Mouse (Mus musculus): ENCODE results near the gene Kdm5b.

- TF ChIP-seq CTCF (IDR thresholded peaks at IDR 0.05; ENCODE audit: low read depth) (no peak), EP300 (optimal IDR thresholded peaks at IDR 0.05) (no peak)
Measured at GRCm38 (mm10) chr1:134606381-134606780, 46.4 kb downstream of the Kdm5b start.
